ENCODE assay signal across 9 mouse cellular contexts in the genomic region with DNA sequence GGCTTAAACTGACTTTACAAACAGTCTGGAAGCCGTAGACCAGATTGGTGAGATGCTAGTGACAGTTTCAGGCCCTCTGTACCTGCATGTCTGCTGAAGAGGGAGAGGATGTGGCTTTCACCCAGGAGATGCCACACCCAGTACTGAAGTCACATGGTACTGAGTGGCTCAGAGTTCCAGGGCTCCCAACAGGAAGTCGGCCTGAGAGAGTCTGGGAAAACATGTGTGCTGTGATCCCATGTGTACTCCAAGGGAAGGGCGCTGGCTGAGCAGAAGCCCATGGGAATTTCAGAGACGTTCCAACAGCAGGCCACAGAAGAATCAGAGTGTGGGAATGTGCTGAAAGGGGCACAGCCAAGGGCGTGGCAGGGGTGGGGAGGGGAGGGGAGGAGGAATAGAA.
DNase-seq lines count a peak whose midpoint lies in the region; ATAC-seq and TF ChIP-seq lines count a peak whose summit lies in the region.
"Had no signal": no experiment of that assay in that cellular context is flagged by ENCODE, and none has a peak within 500 bp of the region (broad histone marks: within the 10 kb centered on the region; RNA-seq: fewer than 3 reads in every experiment).

No protein-coding gene starts in this region.

- 51% methylated on average over 5 of the region's 5 CpGs for WGBS in liver, postnatal 0 days (ENCODE audit: insufficient replicate concordance)
- WGBS in liver, embryonic 11.5 days, result 64% methylated on average over 5 of the region's 5 CpGs
- 79% methylated on average over 5 of the region's 5 CpGs for WGBS in limb, embryonic 10.5 days

- no peak overlapping the region for H3K4me2 ChIP-seq in liver, postnatal 0 days (ENCODE audit: low read depth, low read length)
- no peak overlapping the region for H3K4me2 ChIP-seq in liver, embryonic 11.5 days
- H3K4me2 ChIP-seq: heart, embryonic 13.5 days had no signal

- H3K27ac ChIP-seq in liver, postnatal 0 days (ENCODE audit: low read depth), result peak overlapping the region; percentile 52; the same call in 1 of the 2 replicates
- H3K27ac ChIP-seq in liver, embryonic 11.5 days (ENCODE audit: low read depth, low read length), result no peak overlapping the region
- H3K27ac ChIP-seq in limb, embryonic 10.5 days, result peak overlapping the region; percentile 21; the same call in 1 of the 2 replicates
- H3K27ac ChIP-seq: heart, embryonic 13.5 days had no signal

- H3K4me3 ChIP-seq in liver, postnatal 0 days (ENCODE audit: low read depth, low read length), result no peak overlapping the region
- no peak overlapping the region for H3K4me3 ChIP-seq in liver, embryonic 11.5 days (ENCODE audit: low read depth, low read length)
- no peak overlapping the region for H3K4me3 ChIP-seq in limb, embryonic 10.5 days
- H3K4me3 ChIP-seq: heart, embryonic 13.5 days had no signal

- H3K4me1 ChIP-seq in liver, postnatal 0 days (ENCODE audit: insufficient read depth), result peaks cover 10% of the 10 kb centered on the region; the same call in 1 of the 2 replicates
- H3K4me1 ChIP-seq in liver, embryonic 11.5 days (replicated peaks; ENCODE audit: control insufficient read depth, insufficient read depth, low read length), result no peaks in the 10 kb centered on the region
- H3K4me1 ChIP-seq in limb, embryonic 10.5 days, result peaks cover 38% of the 10 kb centered on the region

- no peak for TF ChIP-seq EP300 in liver, postnatal 0 days (IDR thresholded peaks at IDR 0.05; ENCODE audit: low read depth)

- TF ChIP-seq CTCF in liver, postnatal 0 days (IDR thresholded peaks at IDR 0.05; ENCODE audit: low read depth), result no peak

- DNase-seq in liver, postnatal 0 days, result no peak
- DNase-seq in liver, embryonic 11.5 days (ENCODE audit: low spot score), result no peak
- DNase-seq in limb, embryonic 10.5 days (ENCODE audit: low spot score), result no peak
- DNase-seq in thymus, postnatal 25 days, result peak; percentile 39
- DNase-seq in layer of hippocampus, adult 8-10 months (ENCODE audit: low spot score in 2 of 2), result no peak
- DNase-seq in frontal cortex, adult 2 months (ENCODE audit: extremely low spot score in 1 of 2, low spot score in 1 of 2), result no peak
- DNase-seq: layer of hippocampus, adult 9-11 months had no signal

- H3K36me3 ChIP-seq in liver, postnatal 0 days (replicated peaks; ENCODE audit: insufficient read depth, low read length), result no peaks in the 10 kb centered on the region
- H3K36me3 ChIP-seq in liver, embryonic 11.5 days (ENCODE audit: control insufficient read depth, insufficient read depth, low read length), result no peaks in the 10 kb centered on the region
- no peaks in the 10 kb centered on the region for H3K36me3 ChIP-seq in limb, embryonic 10.5 days
- H3K36me3 ChIP-seq: heart, embryonic 13.5 days had no signal

- H3K27me3 ChIP-seq in liver, postnatal 0 days (ENCODE audit: insufficient read depth, low read length), result no peaks in the 10 kb centered on the region
- H3K27me3 ChIP-seq in liver, embryonic 11.5 days (replicated peaks; ENCODE audit: control insufficient read depth, insufficient read depth, low read length), result no peaks in the 10 kb centered on the region
- no peaks in the 10 kb centered on the region for H3K27me3 ChIP-seq in limb, embryonic 10.5 days (ENCODE audit: low read depth, poor library complexity, severe bottlenecking)

- no peaks in the 10 kb centered on the region for H3K9me3 ChIP-seq in liver, postnatal 0 days (ENCODE audit: low read length)
- H3K9me3 ChIP-seq in liver, embryonic 11.5 days (ENCODE audit: control insufficient read depth, low read length), result no peaks in the 10 kb centered on the region
- H3K9me3 ChIP-seq in limb, embryonic 10.5 days (replicated peaks), result no peaks in the 10 kb centered on the region
- H3K9me3 ChIP-seq: heart, embryonic 13.5 days had no signal

- no peak overlapping the region for H3K9ac ChIP-seq in liver, postnatal 0 days (replicated peaks)
- H3K9ac ChIP-seq in liver, embryonic 11.5 days (ENCODE audit: low read depth, low read length), result no peak overlapping the region
- H3K9ac ChIP-seq: heart, embryonic 13.5 days had no signal

- ATAC-seq in liver, postnatal 0 days, result no peak
- no peak for ATAC-seq in liver, embryonic 11.5 days (replicated peaks; ENCODE audit: low FRiP score)
- ATAC-seq in activated CD4-positive, CD25-positive, alpha-beta regulatory T cell, adult 4 months, result peak; percentile 95
